Comparison of ENCODE assay signal across 26 mouse cellular contexts in the genomic region with DNA sequence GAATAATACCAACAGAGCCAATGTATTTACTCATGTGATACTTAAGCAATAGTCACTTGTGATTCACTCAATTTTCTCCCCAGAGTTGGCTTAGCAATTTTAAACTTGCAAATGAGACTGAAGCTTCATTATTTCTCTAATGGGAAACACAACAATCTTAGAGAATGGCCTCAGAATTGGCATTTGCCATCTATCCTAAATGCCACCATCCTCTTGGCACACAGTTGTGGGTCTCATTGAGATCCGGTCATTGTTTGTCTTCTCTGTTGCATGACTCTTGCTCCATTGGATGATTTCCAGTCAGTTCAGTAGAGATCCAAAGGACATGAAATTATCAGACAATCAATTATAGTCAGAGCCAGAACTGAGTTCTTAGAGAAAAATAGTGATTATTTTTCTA.
"Had no signal": no experiment of that assay in that cellular context is flagged by ENCODE, and none has a peak within 500 bp of the region (broad histone marks: within the 10 kb centered on the region; RNA-seq: fewer than 3 reads in every experiment).

No protein-coding gene starts in this region.

- H3K27ac ChIP-seq: gastrocnemius, adult 2 months; heart, adult 2 months; heart, embryonic 13.5 days; heart, embryonic 15.5 days; hindbrain, embryonic 13.5 days; hindbrain, embryonic 15.5 days; hindbrain, postnatal 0 days; kidney, embryonic 15.5 days; kidney, postnatal 0 days; left cerebral cortex, adult 2 months; limb, embryonic 10.5 days; limb, embryonic 12.5 days; liver, embryonic 13.5 days had no signal

- H3K9me3 ChIP-seq: heart, embryonic 13.5 days; heart, embryonic 15.5 days; hindbrain, embryonic 13.5 days; hindbrain, embryonic 15.5 days; kidney, embryonic 15.5 days; limb, embryonic 10.5 days; limb, embryonic 12.5 days; liver, embryonic 13.5 days had no signal

- H3K27me3 ChIP-seq: heart, embryonic 13.5 days; heart, embryonic 15.5 days; hindbrain, embryonic 13.5 days; hindbrain, embryonic 15.5 days; kidney, embryonic 15.5 days; limb, embryonic 12.5 days; liver, embryonic 13.5 days had no signal

- DNase-seq: gastrocnemius, adult 2 months; gastrocnemius, postnatal 10 days; gastrocnemius, postnatal 25 days; heart, adult 2 months; heart, postnatal 14 days; heart, postnatal 36 days; kidney, adult 11 months; kidney, adult 2 months; kidney, adult 9 months; kidney, postnatal 14 days; kidney, postnatal 36 days; layer of hippocampus, adult 9-11 months; liver, embryonic 13.5 days had no signal

- H3K4me2 ChIP-seq: heart, embryonic 11.5 days; heart, embryonic 13.5 days; heart, embryonic 15.5 days; hindbrain, embryonic 13.5 days; hindbrain, embryonic 15.5 days; kidney, embryonic 15.5 days; limb, embryonic 12.5 days; liver, embryonic 11.5 days; liver, embryonic 13.5 days had no signal

- H3K4me3 ChIP-seq: gastrocnemius, adult 2 months; heart, adult 2 months; heart, embryonic 13.5 days; heart, embryonic 15.5 days; hindbrain, embryonic 13.5 days; hindbrain, embryonic 15.5 days; kidney, embryonic 15.5 days; left cerebral cortex, adult 2 months; limb, embryonic 10.5 days; limb, embryonic 12.5 days; liver, embryonic 13.5 days had no signal

- ATAC-seq: hindbrain, postnatal 0 days; intestine, embryonic 16.5 days had no signal

- H3K9ac ChIP-seq: heart, embryonic 13.5 days; heart, embryonic 15.5 days; hindbrain, embryonic 13.5 days; hindbrain, embryonic 15.5 days; kidney, embryonic 15.5 days; limb, embryonic 12.5 days; liver, embryonic 13.5 days had no signal

- H3K4me1 ChIP-seq: heart, embryonic 13.5 days; heart, embryonic 15.5 days; hindbrain, embryonic 13.5 days; hindbrain, embryonic 15.5 days; kidney, embryonic 15.5 days; limb, embryonic 10.5 days; limb, embryonic 12.5 days; liver, embryonic 13.5 days had no signal

- H3K36me3 ChIP-seq: heart, embryonic 13.5 days; heart, embryonic 15.5 days; hindbrain, embryonic 13.5 days; hindbrain, embryonic 15.5 days; kidney, embryonic 15.5 days; limb, embryonic 10.5 days; limb, embryonic 12.5 days; liver, embryonic 13.5 days had no signal
